Comparison of ENCODE assay signal across 11 mouse cellular contexts in genomic region chr1:35823981-35824880, GRCm38 (mm10).
DNase-seq lines count a peak whose midpoint lies in the region; ATAC-seq and TF ChIP-seq lines count a peak whose summit lies in the region.
"Had no signal": no experiment of that assay in that cellular context is flagged by ENCODE, and none has a peak within 500 bp of the region (broad histone marks: within the 10 kb centered on the region; RNA-seq: fewer than 3 reads in every experiment).

No protein-coding gene starts in this region.

- no peak for TF ChIP-seq CTCF in forebrain, postnatal 0 days (IDR thresholded peaks at IDR 0.05; ENCODE audit: low read depth)
- TF ChIP-seq CTCF in liver, postnatal 0 days (IDR thresholded peaks at IDR 0.05; ENCODE audit: low read depth): no peak

- peaks cover 5% of the 10 kb centered on the region; the same call in 1 of the 2 replicates for H3K9me3 ChIP-seq in forebrain, embryonic 10.5 days
- H3K9me3 ChIP-seq in forebrain, postnatal 0 days (ENCODE audit: low read length): no peaks in the 10 kb centered on the region
- no peaks in the 10 kb centered on the region for H3K9me3 ChIP-seq in liver, postnatal 0 days (ENCODE audit: low read length)
- H3K9me3 ChIP-seq in kidney, embryonic 16.5 days (ENCODE audit: low read length): no peaks in the 10 kb centered on the region
- H3K9me3 ChIP-seq: hindbrain, embryonic 15.5 days had no signal

- TF ChIP-seq EP300 in liver, postnatal 0 days (IDR thresholded peaks at IDR 0.05; ENCODE audit: low read depth): no peak

- no peak overlapping the region for H3K9ac ChIP-seq in forebrain, postnatal 0 days
- H3K9ac ChIP-seq in liver, postnatal 0 days (replicated peaks): no peak overlapping the region
- no peak overlapping the region for H3K9ac ChIP-seq in kidney, embryonic 16.5 days (replicated peaks; ENCODE audit: low read length)
- H3K9ac ChIP-seq: hindbrain, embryonic 15.5 days had no signal

- 0 out of 2 replicates have a peak overlapping the region, but pooled peaks have one; percentile 27 for H3K27ac ChIP-seq in forebrain, embryonic 10.5 days
- no peak overlapping the region for H3K27ac ChIP-seq in forebrain, postnatal 0 days (ENCODE audit: low read depth, low read length)
- H3K27ac ChIP-seq in liver, postnatal 0 days (ENCODE audit: low read depth): no peak overlapping the region
- no peak overlapping the region for H3K27ac ChIP-seq in kidney, embryonic 16.5 days (ENCODE audit: low read length)
- H3K27ac ChIP-seq: hindbrain, embryonic 15.5 days had no signal

- no peaks in the 10 kb centered on the region for H3K36me3 ChIP-seq in forebrain, embryonic 10.5 days (replicated peaks)
- H3K36me3 ChIP-seq in forebrain, postnatal 0 days (ENCODE audit: insufficient read depth): no peaks in the 10 kb centered on the region
- H3K36me3 ChIP-seq in liver, postnatal 0 days (replicated peaks; ENCODE audit: insufficient read depth, low read length): no peaks in the 10 kb centered on the region
- no peaks in the 10 kb centered on the region for H3K36me3 ChIP-seq in kidney, embryonic 16.5 days (ENCODE audit: insufficient read depth, low read length)
- H3K36me3 ChIP-seq: hindbrain, embryonic 15.5 days had no signal

- no peaks in the 10 kb centered on the region for H3K27me3 ChIP-seq in forebrain, embryonic 10.5 days (ENCODE audit: poor library complexity, severe bottlenecking)
- H3K27me3 ChIP-seq in forebrain, postnatal 0 days (ENCODE audit: insufficient read depth, low read length): no peaks in the 10 kb centered on the region
- no peaks in the 10 kb centered on the region for H3K27me3 ChIP-seq in liver, postnatal 0 days (ENCODE audit: insufficient read depth, low read length)
- H3K27me3 ChIP-seq in kidney, embryonic 16.5 days (ENCODE audit: insufficient read depth, low read length): no peaks in the 10 kb centered on the region
- H3K27me3 ChIP-seq: hindbrain, embryonic 15.5 days; Patski had no signal

- WGBS in forebrain, embryonic 10.5 days: 68% methylated on average over 23 of the region's 24 CpGs
- 60% methylated on average over 24 of the region's 24 CpGs for WGBS in forebrain, postnatal 0 days
- 56% methylated on average over 23 of the region's 24 CpGs for WGBS in liver, postnatal 0 days (ENCODE audit: insufficient replicate concordance)
- 47% methylated on average over 24 of the region's 24 CpGs for WGBS in kidney, embryonic 16.5 days

- ATAC-seq in forebrain, postnatal 0 days: no peak
- no peak for ATAC-seq in liver, postnatal 0 days
- ATAC-seq in kidney, embryonic 16.5 days (ENCODE audit: low FRiP score, low TSS enrichment): no peak
- ATAC-seq: Patski had no signal

- no peak for DNase-seq in forebrain, embryonic 10.5 days (ENCODE audit: extremely low spot score, low spot score)
- DNase-seq in forebrain, postnatal 0 days: no peak
- DNase-seq in liver: peak; percentile 3
- no peak for DNase-seq in liver, postnatal 0 days
- peak; percentile 42 for DNase-seq in brain, adult 2 months (ENCODE audit: low read depth, low spot score)
- peak; percentile 43 for DNase-seq in forelimb bud, embryonic 11.5 days (ENCODE audit: low read depth, low spot score)
- DNase-seq in thymus, postnatal 10 days (ENCODE audit: low spot score in 2 of 2): no peak
- DNase-seq: kidney, postnatal 4 days had no signal

- H3K4me3 ChIP-seq in forebrain, embryonic 10.5 days: no peak overlapping the region
- H3K4me3 ChIP-seq in forebrain, postnatal 0 days (ENCODE audit: low read depth, low read length): no peak overlapping the region
- no peak overlapping the region for H3K4me3 ChIP-seq in liver, postnatal 0 days (ENCODE audit: low read depth, low read length)
- H3K4me3 ChIP-seq in kidney, embryonic 16.5 days (ENCODE audit: low read length): no peak overlapping the region
- H3K4me3 ChIP-seq: hindbrain, embryonic 15.5 days had no signal

- H3K4me2 ChIP-seq in forebrain, postnatal 0 days (ENCODE audit: low read depth): no peak overlapping the region
- no peak overlapping the region for H3K4me2 ChIP-seq in liver, postnatal 0 days (ENCODE audit: low read depth, low read length)
- H3K4me2 ChIP-seq in kidney, embryonic 16.5 days (replicated peaks; ENCODE audit: low read depth, low read length): no peak overlapping the region
- H3K4me2 ChIP-seq: hindbrain, embryonic 15.5 days had no signal

- H3K4me1 ChIP-seq in forebrain, embryonic 10.5 days: peaks cover 30% of the 10 kb centered on the region
- H3K4me1 ChIP-seq in forebrain, postnatal 0 days (ENCODE audit: insufficient read depth): no peaks in the 10 kb centered on the region
- H3K4me1 ChIP-seq in liver, postnatal 0 days (ENCODE audit: insufficient read depth): no peaks in the 10 kb centered on the region
- no peaks in the 10 kb centered on the region for H3K4me1 ChIP-seq in kidney, embryonic 16.5 days (ENCODE audit: insufficient read depth, low read length)

Comparison
In these comparisons a context has a peak if more than half of its experiments do, and no peak if none do; other contexts are left out.
1. DNase-seq: peak in liver (single experiment), brain, adult 2 months (single experiment) and forelimb bud, embryonic 11.5 days (single experiment); none in forebrain, embryonic 10.5 days (single experiment), forebrain, postnatal 0 days (single experiment), liver, postnatal 0 days (single experiment) and thymus, postnatal 10 days (0 of 2).